Mouse (Mus musculus): ENCODE measurements at regions not wholly inside any gene's neighbourhood (a gene's known extent, or its start where the extent isn't known, plus 50 kb on each side); places are given as distances from the start of the nearest gene placed in this dataset.

GRCm38 (mm10) chr3:110579261-110579660 lies 328.5 kb upstream of the Prmt6 start:
- TF ChIP-seq MAFK (IDR thresholded peaks at IDR 0.05; ENCODE audit: insufficient read depth, low read depth, low read length), result no peak
- no peak for TF ChIP-seq ZC3H11A (IDR thresholded peaks at IDR 0.05; ENCODE audit: borderline replicate concordance, low read depth, low read length)
- no peak for TF ChIP-seq ZNF384 (IDR thresholded peaks at IDR 0.05; ENCODE audit: low read depth, low read length)
- TF ChIP-seq HCFC1 (IDR thresholded peaks at IDR 0.05; ENCODE audit: borderline replicate concordance, insufficient read depth, low read length), result no peak
- TF ChIP-seq CHD2 (IDR thresholded peaks at IDR 0.05; ENCODE audit: low read depth, low read length), result no peak

DNA sequence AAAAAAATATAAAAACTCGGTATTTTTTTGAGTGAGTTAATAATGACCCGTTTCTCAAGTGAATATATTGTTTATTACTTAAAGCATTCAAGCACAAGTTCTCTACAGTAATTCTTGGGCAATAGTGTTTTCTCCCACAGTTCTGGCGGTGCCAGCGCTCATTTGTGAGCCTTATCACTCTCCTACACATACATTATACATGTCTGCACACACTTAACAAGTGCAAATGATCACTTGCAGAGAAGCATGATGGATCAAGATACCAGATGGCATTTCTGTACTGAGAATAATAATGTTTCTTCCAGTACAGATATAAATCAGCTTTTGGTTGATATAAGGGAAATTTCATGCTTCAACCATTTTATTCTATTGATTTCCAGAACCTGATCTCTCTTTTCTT lies 316.4 kb upstream of the Prmt6 start:
- no peaks in the 10 kb centered on the region for H3K4me1 ChIP-seq (ENCODE audit: control insufficient read depth in 2 of 2, insufficient read depth in 2 of 2, low read length in 2 of 2, poor library complexity in 1 of 2)
- TF ChIP-seq ZNF384 (IDR thresholded peaks at IDR 0.05; ENCODE audit: low read depth, low read length) (no peak), ZC3H11A (IDR thresholded peaks at IDR 0.05; ENCODE audit: borderline replicate concordance, low read depth, low read length) (no peak), MAFK (IDR thresholded peaks at IDR 0.05; ENCODE audit: insufficient read depth, low read depth, low read length) (no peak), CHD2 (IDR thresholded peaks at IDR 0.05; ENCODE audit: low read depth, low read length) (no peak), HCFC1 (IDR thresholded peaks at IDR 0.05; ENCODE audit: borderline replicate concordance, insufficient read depth, low read length) (no peak)
- no peak overlapping the region for H3K27ac ChIP-seq (ENCODE audit: insufficient read depth, low read depth, low read length, poor library complexity, severe bottlenecking)
- H3K36me3 ChIP-seq (ENCODE audit: control insufficient read depth, insufficient read depth, low read length, poor library complexity, severe bottlenecking), result no peaks in the 10 kb centered on the region
- no peaks in the 10 kb centered on the region for H3K9me3 ChIP-seq (ENCODE audit: control insufficient read depth, insufficient read depth, low read depth, low read length)
- no peak for DNase-seq (ENCODE audit: low read depth, low spot score)
- no peak overlapping the region for H3K9ac ChIP-seq (ENCODE audit: insufficient read depth, low read depth, low read length, poor library complexity, severe bottlenecking)
- no peak overlapping the region for H3K4me3 ChIP-seq (ENCODE audit: insufficient read depth in 1 of 2, low read depth in 1 of 2, low read length in 2 of 2, poor library complexity in 1 of 2, severe bottlenecking in 1 of 2)
- in situ Hi-C loops (cut with MboI; ENCODE audit: low sequenced_read_pairs in 2 of 2, unreplicated experiment in 2 of 2), result no loop called here

More at GRCm38 (mm10) chr3:110579261-110579660, 328.5 kb upstream of the Prmt6 start:
- no peaks in the 10 kb centered on the region for H3K36me3 ChIP-seq (ENCODE audit: control insufficient read depth, insufficient read depth, low read length, poor library complexity, severe bottlenecking)
- no peaks in the 10 kb centered on the region for H3K9me3 ChIP-seq (ENCODE audit: control insufficient read depth, insufficient read depth, low read depth, low read length)
- DNase-seq (ENCODE audit: low read depth, low spot score), result no peak
- no peak overlapping the region for H3K4me3 ChIP-seq (ENCODE audit: insufficient read depth in 1 of 2, low read depth in 1 of 2, low read length in 2 of 2, poor library complexity in 1 of 2, severe bottlenecking in 1 of 2)
- in situ Hi-C loops (cut with MboI; ENCODE audit: low sequenced_read_pairs in 2 of 2, unreplicated experiment in 2 of 2), result no loop called here
- H3K9ac ChIP-seq (ENCODE audit: insufficient read depth, low read depth, low read length, poor library complexity, severe bottlenecking), result no peak overlapping the region
- H3K27ac ChIP-seq (ENCODE audit: insufficient read depth, low read depth, low read length, poor library complexity, severe bottlenecking), result no peak overlapping the region
- no peaks in the 10 kb centered on the region for H3K4me1 ChIP-seq (ENCODE audit: control insufficient read depth in 2 of 2, insufficient read depth in 2 of 2, low read length in 2 of 2, poor library complexity in 1 of 2)

- Histone ChIP-seq H3K27ac (ENCODE audit: insufficient read depth, low read depth, low read length, poor library complexity, severe bottlenecking) (no peak overlapping the region), H3K4me3 (ENCODE audit: insufficient read depth in 1 of 2, low read depth in 1 of 2, low read length in 2 of 2, poor library complexity in 1 of 2, severe bottlenecking in 1 of 2) (no peak overlapping the region), H3K36me3 (ENCODE audit: control insufficient read depth, insufficient read depth, low read length, poor library complexity, severe bottlenecking) (no peaks in the 10 kb centered on the region), H3K4me1 (ENCODE audit: control insufficient read depth in 2 of 2, insufficient read depth in 2 of 2, low read length in 2 of 2, poor library complexity in 1 of 2) (no peaks in the 10 kb centered on the region), H3K9me3 (ENCODE audit: control insufficient read depth, insufficient read depth, low read depth, low read length) (no peaks in the 10 kb centered on the region), H3K9ac (ENCODE audit: insufficient read depth, low read depth, low read length, poor library complexity, severe bottlenecking) (no peak overlapping the region)
- DNase-seq (ENCODE audit: low read depth, low spot score), result no peak
- in situ Hi-C loops (cut with MboI; ENCODE audit: low sequenced_read_pairs in 2 of 2, unreplicated experiment in 2 of 2), result no loop called here
- TF ChIP-seq ZNF384 (IDR thresholded peaks at IDR 0.05; ENCODE audit: low read depth, low read length), result no peak
- no peak for TF ChIP-seq HCFC1 (IDR thresholded peaks at IDR 0.05; ENCODE audit: borderline replicate concordance, insufficient read depth, low read length)
- TF ChIP-seq MAFK (IDR thresholded peaks at IDR 0.05; ENCODE audit: insufficient read depth, low read depth, low read length), result no peak
- no peak for TF ChIP-seq CHD2 (IDR thresholded peaks at IDR 0.05; ENCODE audit: low read depth, low read length)
- TF ChIP-seq ZC3H11A (IDR thresholded peaks at IDR 0.05; ENCODE audit: borderline replicate concordance, low read depth, low read length), result no peak
Measured at GRCm38 (mm10) chr3:110547326-110547725, 296.5 kb upstream of the Prmt6 start.

DNA sequence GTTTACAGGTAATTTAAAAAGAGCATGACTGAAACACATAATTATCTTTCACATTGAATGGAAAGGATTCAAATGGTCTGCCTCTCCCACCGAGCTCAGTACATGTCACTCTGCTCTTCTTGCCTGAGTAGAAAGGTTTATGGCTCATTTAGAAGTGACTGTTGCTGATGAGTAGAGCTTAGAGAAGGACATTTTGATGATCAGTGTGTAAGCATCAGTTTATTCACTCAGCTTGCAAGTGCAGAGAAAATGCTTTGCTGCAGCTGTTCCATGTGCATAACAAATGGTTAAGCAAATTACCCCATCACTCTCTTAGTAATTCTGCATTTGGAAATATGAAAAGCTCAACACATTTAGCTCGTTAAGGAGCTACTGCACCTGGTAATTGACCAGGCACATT lies 287.5 kb upstream of the Prmt6 start:
- DNase-seq (ENCODE audit: low read depth, low spot score), result no peak
- Histone ChIP-seq H3K4me3 (ENCODE audit: insufficient read depth in 1 of 2, low read depth in 1 of 2, low read length in 2 of 2, poor library complexity in 1 of 2, severe bottlenecking in 1 of 2) (no peak overlapping the region), H3K4me1 (ENCODE audit: control insufficient read depth in 2 of 2, insufficient read depth in 2 of 2, low read length in 2 of 2, poor library complexity in 1 of 2) (no peaks in the 10 kb centered on the region), H3K36me3 (ENCODE audit: control insufficient read depth, insufficient read depth, low read length, poor library complexity, severe bottlenecking) (no peaks in the 10 kb centered on the region), H3K27ac (ENCODE audit: insufficient read depth, low read depth, low read length, poor library complexity, severe bottlenecking) (no peak overlapping the region), H3K9me3 (ENCODE audit: control insufficient read depth, insufficient read depth, low read depth, low read length) (no peaks in the 10 kb centered on the region), H3K9ac (ENCODE audit: insufficient read depth, low read depth, low read length, poor library complexity, severe bottlenecking) (no peak overlapping the region)
- TF ChIP-seq ZC3H11A (IDR thresholded peaks at IDR 0.05; ENCODE audit: borderline replicate concordance, low read depth, low read length) (no peak), HCFC1 (IDR thresholded peaks at IDR 0.05; ENCODE audit: borderline replicate concordance, insufficient read depth, low read length) (no peak), CHD2 (IDR thresholded peaks at IDR 0.05; ENCODE audit: low read depth, low read length) (no peak), ZNF384 (IDR thresholded peaks at IDR 0.05; ENCODE audit: low read depth, low read length) (no peak), MAFK (IDR thresholded peaks at IDR 0.05; ENCODE audit: insufficient read depth, low read depth, low read length) (no peak)
- in situ Hi-C loops (cut with MboI; ENCODE audit: low sequenced_read_pairs in 2 of 2, unreplicated experiment in 2 of 2), result no loop called here

Data from ES-E14 (cell line).